Mouse (Mus musculus) midbrain, embryonic 12.5 days (tissue): Measurements from ENCODE around the gene Iqgap1. TPM values are rescaled to one million over a fixed set of nuclear protein-coding genes. Genes with fewer than 3 reads are reported as not detected.

ENCODE experiments used
- ATAC-seq: fragments of 200-750 bp; cut with Nextera tagmentation; 2 replicates; pipeline ENCODE4 v1.8.0; 2017; ENCODE audit warnings: low read depth, moderate TSS enrichment, moderate library complexity; ENCODE audit not compliant: low FRiP score
- H3K27ac ChIP-seq: fragments of 300-500 bp; sonication (generic); replicated peaks from 2 replicates; pipeline ENCODE4 v1.5.1; 2016; ENCODE audit warnings: mild to moderate bottlenecking
- H3K27me3 ChIP-seq: fragments of 300-500 bp; sonication (generic); 2 replicates; pipeline ENCODE4 v1.6.1; 2016; ENCODE audit warnings: mild to moderate bottlenecking
- H3K36me3 ChIP-seq: fragments of 300-500 bp; sonication (generic); 2 replicates; pipeline ENCODE4 v1.6.1; 2016
- H3K4me1 ChIP-seq: fragments of 300-500 bp; sonication (generic); 2 replicates; pipeline ENCODE4 v1.6.1; 2016
- H3K4me2 ChIP-seq: fragments of 300-500 bp; sonication (generic); replicated peaks from 2 replicates; pipeline ENCODE4 v1.6.1; 2016; ENCODE audit warnings: mild to moderate bottlenecking, moderate library complexity
- H3K4me3 ChIP-seq: fragments of 300-500 bp; sonication (generic); 2 replicates; pipeline ENCODE4 v1.5.1; 2016; ENCODE audit warnings: mild to moderate bottlenecking
- H3K9ac ChIP-seq: fragments of 300-500 bp; sonication (generic); replicated peaks from 2 replicates; pipeline ENCODE4 v1.6.1; 2016; ENCODE audit warnings: mild to moderate bottlenecking, moderate library complexity
- H3K9me3 ChIP-seq: fragments of 300-500 bp; sonication (generic); 2 replicates; pipeline ENCODE4 v1.6.1; 2016; ENCODE audit warnings: mild to moderate bottlenecking
- WGBS: fragments of 180-500 bp; shearing (Covaris S2); methylation state at CpG from one replicate; pipeline ENCODE4 v1.1.7; 2016; 5-methylcytosine and 5-hydroxymethylcytosine counted together
- polyA plus RNA-seq: library from polyadenylated mRNA; unstranded; fragments of >200 nt; fragmentation: Nextera tagmentation; extraction: Ambion mirVana; gene quantifications from 2 replicates; pipeline ENCODE4 v1.2.1, GENCODE M21; 2016

Gene Iqgap1
- polyA plus RNA-seq, 1 experiment from 2014 or later: 33.7 TPM

GRCm38 (mm10) chr7:80828146-80828860 lies 2.5 kb upstream of the Iqgap1 start:
- H3K4me2 ChIP-seq: no peak overlapping the region
- H3K9ac ChIP-seq: no peak overlapping the region
- no peak for ATAC-seq
- no peaks in the 10 kb centered on the region; the same call in 1 of the 2 replicates for H3K4me1 ChIP-seq
- H3K27me3 ChIP-seq: no peaks in the 10 kb centered on the region
- H3K27ac ChIP-seq: no peak overlapping the region
- no peaks in the 10 kb centered on the region for H3K36me3 ChIP-seq
- 79% methylated on average over 18 of the region's 18 CpGs for WGBS
- no peak overlapping the region for H3K4me3 ChIP-seq
- no peaks in the 10 kb centered on the region for H3K9me3 ChIP-seq

- Histone ChIP-seq H3K4me3 (no peak overlapping the region), H3K4me1 (no peaks in the 10 kb centered on the region), H3K27me3 (no peaks in the 10 kb centered on the region), H3K9me3 (no peaks in the 10 kb centered on the region), H3K36me3 (no peaks in the 10 kb centered on the region), H3K9ac (no peak overlapping the region), H3K4me2 (no peak overlapping the region), H3K27ac (no peak overlapping the region)
- 81% methylated on average over 11 of the region's 11 CpGs for WGBS
- ATAC-seq: no peak
These were observed 1.7 kb downstream of the Iqgap1 start for GRCm38 (mm10) chr7:80823875-80824682.

GRCm38 (mm10) chr7:80823267-80823666 lies 2.5 kb downstream of the Iqgap1 start:
- Histone ChIP-seq H3K27ac (no peak overlapping the region), H3K36me3 (no peaks in the 10 kb centered on the region), H3K4me2 (no peak overlapping the region), H3K4me1 (no peaks in the 10 kb centered on the region), H3K9me3 (no peaks in the 10 kb centered on the region), H3K4me3 (no peak overlapping the region), H3K27me3 (no peaks in the 10 kb centered on the region), H3K9ac (no peak overlapping the region)
- no peak for ATAC-seq
- 89% methylated on average over 4 of the region's 4 CpGs for WGBS

- Histone ChIP-seq H3K36me3 (no peaks in the 10 kb centered on the region), H3K4me3 (no peak overlapping the region), H3K27ac (no peak overlapping the region), H3K9ac (no peak overlapping the region), H3K4me1 (no peaks in the 10 kb centered on the region), H3K9me3 (no peaks in the 10 kb centered on the region), H3K27me3 (no peaks in the 10 kb centered on the region), H3K4me2 (no peak overlapping the region)
- 81% methylated on average over 4 of the region's 4 CpGs for WGBS
- ATAC-seq: no peak
These were observed 4.9 kb downstream of the Iqgap1 start for GRCm38 (mm10) chr7:80820838-80821237.

- H3K4me3 ChIP-seq: no peak overlapping the region
- no peaks in the 10 kb centered on the region for H3K36me3 ChIP-seq
- H3K9ac ChIP-seq: no peak overlapping the region
- H3K27ac ChIP-seq: no peak overlapping the region
- H3K4me1 ChIP-seq: no peaks in the 10 kb centered on the region
- ATAC-seq: no peak
- H3K4me2 ChIP-seq: no peak overlapping the region
- 79% methylated on average over 5 of the region's 5 CpGs for WGBS
- no peaks in the 10 kb centered on the region for H3K9me3 ChIP-seq
- no peaks in the 10 kb centered on the region for H3K27me3 ChIP-seq
These were observed 9.1 kb downstream of the Iqgap1 start for GRCm38 (mm10) chr7:80816641-80817040.

- WGBS: 92% methylated on average over 4 of the region's 4 CpGs
- H3K4me1 ChIP-seq: no peaks in the 10 kb centered on the region
- no peak overlapping the region for H3K4me2 ChIP-seq
- H3K9me3 ChIP-seq: no peaks in the 10 kb centered on the region
- no peak for ATAC-seq
- no peak overlapping the region for H3K4me3 ChIP-seq
- H3K9ac ChIP-seq: no peak overlapping the region
- no peaks in the 10 kb centered on the region for H3K27me3 ChIP-seq
- H3K27ac ChIP-seq: no peak overlapping the region
- H3K36me3 ChIP-seq: no peaks in the 10 kb centered on the region
These were observed 12.4 kb downstream of the Iqgap1 start for GRCm38 (mm10) chr7:80813397-80813796.

GRCm38 (mm10) chr7:80806331-80806730 lies 19.4 kb downstream of the Iqgap1 start:
- peaks cover 13% of the 10 kb centered on the region; the same call in 1 of the 2 replicates for H3K27me3 ChIP-seq
- WGBS: 80% methylated on average over 4 of the region's 4 CpGs
- H3K4me1 ChIP-seq: peaks cover 16% of the 10 kb centered on the region
- H3K9ac ChIP-seq: no peak overlapping the region
- no peak overlapping the region for H3K27ac ChIP-seq
- no peak overlapping the region for H3K4me2 ChIP-seq
- H3K4me3 ChIP-seq: no peak overlapping the region
- H3K36me3 ChIP-seq: no peaks in the 10 kb centered on the region
- no peaks in the 10 kb centered on the region for H3K9me3 ChIP-seq
- ATAC-seq: no peak

- H3K36me3 ChIP-seq: peaks cover 7% of the 10 kb centered on the region
- H3K4me2 ChIP-seq: peak overlapping the region; percentile 79
- peaks cover 16% of the 10 kb centered on the region for H3K4me1 ChIP-seq
- peaks cover 13% of the 10 kb centered on the region; the same call in 1 of the 2 replicates for H3K27me3 ChIP-seq
- H3K9me3 ChIP-seq: no peaks in the 10 kb centered on the region
- H3K27ac ChIP-seq: peak overlapping the region; percentile 70
- WGBS: under 1% methylated on average over 47 of the region's 47 CpGs
- peak; percentile 98 for ATAC-seq
- H3K9ac ChIP-seq: peak overlapping the region; percentile 77
- H3K4me3 ChIP-seq: peak overlapping the region; percentile 82
These were observed 22.5 kb downstream of the Iqgap1 start for GRCm38 (mm10) chr7:80803173-80803872.

- H3K4me1 ChIP-seq: peaks cover 16% of the 10 kb centered on the region
- H3K36me3 ChIP-seq: peaks cover 13% of the 10 kb centered on the region
- H3K4me3 ChIP-seq: peak overlapping the region; percentile 82
- no peak; the same call in 1 of the 2 replicates for ATAC-seq
- peak overlapping the region; percentile 79 for H3K4me2 ChIP-seq
- H3K27me3 ChIP-seq: peaks cover 13% of the 10 kb centered on the region; the same call in 1 of the 2 replicates
- WGBS: 1% methylated on average over 37 of the region's 37 CpGs
- H3K9ac ChIP-seq: peak overlapping the region; percentile 77
- H3K27ac ChIP-seq: peak overlapping the region; percentile 70
- H3K9me3 ChIP-seq: no peaks in the 10 kb centered on the region
These were observed 23.2 kb downstream of the Iqgap1 start for GRCm38 (mm10) chr7:80802412-80803160.

GRCm38 (mm10) chr7:80799307-80799706 lies 26.5 kb downstream of the Iqgap1 start:
- H3K9ac ChIP-seq: no peak overlapping the region
- H3K4me1 ChIP-seq: peaks cover 16% of the 10 kb centered on the region
- H3K4me2 ChIP-seq: no peak overlapping the region
- peaks cover 4% of the 10 kb centered on the region; the same call in 1 of the 2 replicates for H3K27me3 ChIP-seq
- H3K4me3 ChIP-seq: no peak overlapping the region
- H3K27ac ChIP-seq: no peak overlapping the region
- H3K36me3 ChIP-seq: peaks cover 40% of the 10 kb centered on the region
- ATAC-seq: no peak
- H3K9me3 ChIP-seq: 0 out of 2 replicates have a peak, but pooled peaks cover 6% of the 10 kb centered on the region
- 87% methylated on average over 5 of the region's 5 CpGs for WGBS

- Histone ChIP-seq H3K4me3 (no peak overlapping the region), H3K27ac (no peak overlapping the region), H3K4me2 (no peak overlapping the region), H3K27me3 (no peaks in the 10 kb centered on the region; the same call in 1 of the 2 replicates), H3K9ac (no peak overlapping the region), H3K4me1 (peaks cover 5% of the 10 kb centered on the region), H3K36me3 (peaks cover 49% of the 10 kb centered on the region), H3K9me3 (peaks cover 10% of the 10 kb centered on the region; the same call in 1 of the 2 replicates)
- ATAC-seq: no peak
- WGBS: 91% methylated on average over 15 of the region's 15 CpGs
These were observed 28.8 kb downstream of the Iqgap1 start for GRCm38 (mm10) chr7:80796805-80797567.
